Mouse (Mus musculus) brown adipose tissue, adult 24 weeks (tissue): ENCODE measurements around the gene Sirpb1a. TPM values are rescaled to one million over a fixed set of nuclear protein-coding genes. Genes with fewer than 3 reads are reported as not detected.
"Not testable (repeated sequence)": the region's sequence is repeated elsewhere in the genome, so short reads cannot be mapped to it uniquely, and the experiment has no call there.

ENCODE experiments used
- H3K27ac ChIP-seq: fragments of 200-500 bp; replicated peaks from 2 replicates; pipeline ENCODE4 v1.5.1; 2012; ENCODE audit warnings: low read depth, mild to moderate bottlenecking, low read length
- H3K4me1 ChIP-seq: fragments of 200-500 bp; 2 replicates; pipeline ENCODE4 v1.6.1; 2012; ENCODE audit warnings: low read length, mixed read lengths; ENCODE audit not compliant: control insufficient read depth, insufficient read depth, insufficient read length
- H3K4me3 ChIP-seq: fragments of 200-500 bp; 2 replicates; pipeline ENCODE4 v1.5.1; 2012; ENCODE audit warnings: low read depth, mild to moderate bottlenecking, low read length, moderate library complexity; ENCODE audit not compliant: insufficient read depth
- polyA plus RNA-seq: library from polyadenylated mRNA; stranded (reverse); fragments of >200 nt; gene quantifications from 2 replicates; pipeline ENCODE4 v1.2.4, GENCODE M21; 2012; ENCODE audit not compliant: missing spikeins, insufficient read depth, insufficient read length

The Sirpb1a gene
- not detected in 2 replicates for polyA plus RNA-seq

GRCm38 (mm10) chr3:15426447-15426846 lies at the start of gene Sirpb1a:
Sirpb1a (minus strand) TSS chr3:15426520.
- H3K4me3 ChIP-seq, H3K27ac ChIP-seq, H3K4me1 ChIP-seq: not testable (repeated sequence)

GRCm38 (mm10) chr3:15474831-15475230 lies 48.5 kb upstream of the Sirpb1a start:
- H3K27ac ChIP-seq, H3K4me3 ChIP-seq, H3K4me1 ChIP-seq: not testable (repeated sequence)

- H3K4me1 ChIP-seq, H3K4me3 ChIP-seq, H3K27ac ChIP-seq: not testable (repeated sequence)
Observed at GRCm38 (mm10) chr3:15470158-15470557, 43.8 kb upstream of the Sirpb1a start.

- H3K27ac ChIP-seq, H3K4me1 ChIP-seq, H3K4me3 ChIP-seq: not testable (repeated sequence)
Observed at GRCm38 (mm10) chr3:15443936-15444335, 17.6 kb upstream of the Sirpb1a start.

- H3K4me1 ChIP-seq, H3K4me3 ChIP-seq, H3K27ac ChIP-seq: not testable (repeated sequence)
Observed at GRCm38 (mm10) chr3:15439844-15440243, 13.5 kb upstream of the Sirpb1a start.

- H3K27ac ChIP-seq, result no peak overlapping the region
- no peak overlapping the region for H3K4me3 ChIP-seq
- H3K4me1 ChIP-seq, result no peaks in the 10 kb centered on the region
Observed at GRCm38 (mm10) chr3:15427917-15428316, 1.6 kb upstream of the Sirpb1a start.

- H3K27ac ChIP-seq, H3K4me1 ChIP-seq, H3K4me3 ChIP-seq: not testable (repeated sequence)
Observed at GRCm38 (mm10) chr3:15355690-15356089, 70.6 kb downstream of the Sirpb1a start.

- not testable (repeated sequence) for H3K4me3 ChIP-seq, H3K4me1 ChIP-seq, H3K27ac ChIP-seq
Observed at GRCm38 (mm10) chr3:15350318-15350717, 76.0 kb downstream of the Sirpb1a start.

GRCm38 (mm10) chr3:15345606-15346005 lies 80.7 kb downstream of the Sirpb1a start:
- not testable (repeated sequence) for H3K4me1 ChIP-seq, H3K27ac ChIP-seq, H3K4me3 ChIP-seq

GRCm38 (mm10) chr3:15340287-15340686 lies 86.0 kb downstream of the Sirpb1a start:
- Histone ChIP-seq H3K4me3 (no peak overlapping the region), H3K4me1 (no peaks in the 10 kb centered on the region), H3K27ac (no peak overlapping the region)

- H3K4me1 ChIP-seq, result no peaks in the 10 kb centered on the region
- H3K4me3 ChIP-seq, result no peak overlapping the region
- H3K27ac ChIP-seq, result no peak overlapping the region
Observed at GRCm38 (mm10) chr3:15334182-15334581, 92.1 kb downstream of the Sirpb1a start.

- Histone ChIP-seq H3K27ac (no peak within 1 kb of the TSS), H3K4me1 (no peaks in the 10 kb centered on the region), H3K4me3 (no peak within 1 kb of the TSS)
Observed at GRCm38 (mm10) chr3:15332063-15332462, 94.3 kb downstream of the Sirpb1a start, which contains the start of gene Gm9733. Gm9733 (minus strand) TSS chr3:15332302.

- Histone ChIP-seq H3K4me1 (no peaks in the 10 kb centered on the region), H3K4me3 (no peak overlapping the region), H3K27ac (no peak overlapping the region)
Observed at GRCm38 (mm10) chr3:15331545-15331944, 94.8 kb downstream of the Sirpb1a start.

GRCm38 (mm10) chr3:15329549-15329948 lies 96.8 kb downstream of the Sirpb1a start:
- Histone ChIP-seq H3K4me3 (no peak overlapping the region), H3K27ac (no peak overlapping the region), H3K4me1 (no peaks in the 10 kb centered on the region)
